Mouse (Mus musculus): ENCODE results near the gene Lctl. TPM values are rescaled to one million over a fixed set of nuclear protein-coding genes. Genes with fewer than 3 reads are reported as not detected.

Lctl gene
- polyA plus RNA-seq (2014; fragmentation: Nextera tagmentation; extraction: Ambion mirVana), result not detected in 2 replicates

- DNase-seq (ENCODE audit: low spot score) (no peak), ATAC-seq (replicated peaks; ENCODE audit: low FRiP score) (no peak)
- no peaks in the 10 kb centered on the region for H3K4me1 ChIP-seq (replicated peaks; ENCODE audit: control insufficient read depth, insufficient read depth, low read length)
- H3K27me3 ChIP-seq (replicated peaks; ENCODE audit: control insufficient read depth, insufficient read depth, low read length), result no peaks in the 10 kb centered on the region
- no peaks in the 10 kb centered on the region for H3K9me3 ChIP-seq (ENCODE audit: control insufficient read depth, low read length)
- H3K4me2 ChIP-seq, result no peak within 1 kb of the TSS
- no peaks in the 10 kb centered on the region for H3K36me3 ChIP-seq (ENCODE audit: control insufficient read depth, insufficient read depth, low read length)
- H3K27ac ChIP-seq (ENCODE audit: low read depth, low read length), result no peak within 1 kb of the TSS
- H3K4me3 ChIP-seq (ENCODE audit: low read depth, low read length), result no peak within 1 kb of the TSS
- H3K9ac ChIP-seq (ENCODE audit: low read depth, low read length), result no peak within 1 kb of the TSS
- WGBS, result 88% methylated on average over 3 of the region's 3 CpGs
These were observed at the start of gene Lctl for GRCm38 (mm10) chr9:64116876-64117275. Gene Lctl, plus strand, starts transcription at chr9:64117147.

DNA sequence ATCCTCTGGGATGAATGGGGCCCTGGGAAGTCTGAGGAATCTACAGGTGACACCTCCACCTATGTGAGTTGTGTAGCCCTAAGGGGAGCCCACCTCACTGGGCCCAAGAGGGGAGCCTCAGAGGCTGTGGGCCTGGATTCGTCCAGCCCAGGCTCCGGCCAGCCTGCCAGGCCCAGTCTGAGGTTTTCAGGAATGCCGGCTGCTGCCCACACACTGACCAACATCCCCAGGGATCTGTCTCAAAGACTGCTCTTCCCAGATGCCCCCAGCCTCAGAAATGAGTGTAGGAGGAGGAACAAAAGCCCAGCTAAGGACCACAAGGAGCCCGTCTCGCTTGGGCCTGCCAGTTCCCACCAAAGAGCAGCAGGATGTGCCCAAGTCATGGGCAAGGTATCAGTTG is 49.2 kb upstream of the Lctl start:
- no peaks in the 10 kb centered on the region for H3K9me3 ChIP-seq (ENCODE audit: control insufficient read depth, low read length)
- H3K9ac ChIP-seq (ENCODE audit: low read depth, low read length), result peak overlapping the region; percentile 18; the same call in 1 of the 2 replicates
- no peak overlapping the region for H3K4me2 ChIP-seq
- H3K27ac ChIP-seq (ENCODE audit: low read depth, low read length), result peak overlapping the region; percentile 78
- WGBS, result 81% methylated on average over 5 of the region's 5 CpGs
- H3K4me3 ChIP-seq (ENCODE audit: low read depth, low read length), result no peak overlapping the region
- no peaks in the 10 kb centered on the region for H3K27me3 ChIP-seq (replicated peaks; ENCODE audit: control insufficient read depth, insufficient read depth, low read length)
- ATAC-seq (replicated peaks; ENCODE audit: low FRiP score), result no peak
- no peaks in the 10 kb centered on the region for H3K36me3 ChIP-seq (ENCODE audit: control insufficient read depth, insufficient read depth, low read length)
- no peak for DNase-seq (ENCODE audit: low spot score)
- H3K4me1 ChIP-seq (replicated peaks; ENCODE audit: control insufficient read depth, insufficient read depth, low read length), result peaks cover 55% of the 10 kb centered on the region

DNA sequence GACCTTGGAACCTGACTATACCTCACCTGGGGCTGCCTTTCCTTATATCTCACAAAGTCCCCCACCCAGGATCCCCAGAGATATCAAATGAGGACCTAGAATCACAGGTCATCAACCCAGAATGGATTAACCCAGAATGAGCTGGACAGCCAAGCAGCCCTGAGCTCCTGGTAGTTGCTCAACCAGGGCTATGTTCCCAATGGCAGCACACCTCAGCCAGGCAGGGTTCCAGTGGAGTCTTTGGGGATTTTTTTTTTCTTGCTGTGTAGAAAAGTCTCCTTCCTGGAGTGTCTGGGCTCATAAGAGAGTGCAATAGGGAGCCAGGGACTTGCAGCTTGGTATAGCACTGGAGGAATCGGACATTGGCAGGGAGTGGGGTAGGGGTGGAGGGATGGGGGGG is 48.4 kb upstream of the Lctl start:
- Histone ChIP-seq H3K27me3 (replicated peaks; ENCODE audit: control insufficient read depth, insufficient read depth, low read length) (no peaks in the 10 kb centered on the region), H3K9me3 (ENCODE audit: control insufficient read depth, low read length) (no peaks in the 10 kb centered on the region), H3K4me2 (no peak overlapping the region), H3K4me1 (replicated peaks; ENCODE audit: control insufficient read depth, insufficient read depth, low read length) (peaks cover 60% of the 10 kb centered on the region), H3K9ac (ENCODE audit: low read depth, low read length) (no peak overlapping the region), H3K36me3 (ENCODE audit: control insufficient read depth, insufficient read depth, low read length) (no peaks in the 10 kb centered on the region), H3K27ac (ENCODE audit: low read depth, low read length) (peak overlapping the region; percentile 78), H3K4me3 (ENCODE audit: low read depth, low read length) (no peak overlapping the region)
- DNase-seq (ENCODE audit: low spot score), result no peak
- no CpG with 5 or more reads among the region's 1 CpGs for WGBS
- no peak for ATAC-seq (replicated peaks; ENCODE audit: low FRiP score)

DNA sequence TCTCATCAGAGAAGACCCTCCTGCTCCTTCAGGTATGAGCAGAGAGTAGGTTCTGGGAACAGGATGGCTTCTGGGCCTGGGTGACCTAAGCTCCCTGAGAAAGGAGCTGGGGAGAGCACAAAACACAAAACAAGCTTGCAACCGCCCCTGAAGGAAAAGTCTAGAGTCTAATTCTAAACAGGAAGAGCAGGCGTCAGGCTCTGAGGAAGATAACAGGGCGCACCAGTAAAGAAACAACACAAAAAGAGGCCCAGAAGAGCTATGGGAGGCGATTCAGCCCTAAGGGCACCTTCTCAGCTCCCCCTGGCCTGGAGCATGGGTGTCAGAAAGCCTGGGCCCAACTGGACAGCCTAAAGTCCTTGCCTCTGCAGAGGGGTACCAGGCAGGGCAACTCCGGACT is 47.8 kb upstream of the Lctl start:
- 39% methylated on average over 5 of the region's 5 CpGs for WGBS
- peak overlapping the region; percentile 53 for H3K9ac ChIP-seq (ENCODE audit: low read depth, low read length)
- DNase-seq (ENCODE audit: low spot score), result no peak

GRCm38 (mm10) chr9:64070674-64071073 is 46.3 kb upstream of the Lctl start:
- no peaks in the 10 kb centered on the region for H3K9me3 ChIP-seq (ENCODE audit: control insufficient read depth, low read length)
- no peak overlapping the region for H3K4me3 ChIP-seq (ENCODE audit: low read depth, low read length)
- peak; percentile 72 for ATAC-seq (replicated peaks; ENCODE audit: low FRiP score)
- H3K27ac ChIP-seq (ENCODE audit: low read depth, low read length), result peak overlapping the region; percentile 47
- peak overlapping the region; percentile 21; the same call in 1 of the 2 replicates for H3K4me2 ChIP-seq
- 56% methylated on average over 5 of the region's 5 CpGs for WGBS
- no peaks in the 10 kb centered on the region for H3K27me3 ChIP-seq (replicated peaks; ENCODE audit: control insufficient read depth, insufficient read depth, low read length)
- H3K36me3 ChIP-seq (ENCODE audit: control insufficient read depth, insufficient read depth, low read length), result no peaks in the 10 kb centered on the region
- peak overlapping the region; percentile 21; the same call in 1 of the 2 replicates for H3K9ac ChIP-seq (ENCODE audit: low read depth, low read length)
- DNase-seq (ENCODE audit: low spot score), result no peak
- H3K4me1 ChIP-seq (replicated peaks; ENCODE audit: control insufficient read depth, insufficient read depth, low read length), result peaks cover 65% of the 10 kb centered on the region

More for the DNA sequence above, 47.8 kb upstream of the Lctl start:
- Histone ChIP-seq H3K4me1 (replicated peaks; ENCODE audit: control insufficient read depth, insufficient read depth, low read length) (peaks cover 63% of the 10 kb centered on the region), H3K9me3 (ENCODE audit: control insufficient read depth, low read length) (no peaks in the 10 kb centered on the region), H3K36me3 (ENCODE audit: control insufficient read depth, insufficient read depth, low read length) (no peaks in the 10 kb centered on the region), H3K27ac (ENCODE audit: low read depth, low read length) (peak overlapping the region; percentile 90), H3K27me3 (replicated peaks; ENCODE audit: control insufficient read depth, insufficient read depth, low read length) (no peaks in the 10 kb centered on the region), H3K4me2 (no peak overlapping the region), H3K4me3 (ENCODE audit: low read depth, low read length) (no peak overlapping the region)
- ATAC-seq (replicated peaks; ENCODE audit: low FRiP score), result no peak

DNA sequence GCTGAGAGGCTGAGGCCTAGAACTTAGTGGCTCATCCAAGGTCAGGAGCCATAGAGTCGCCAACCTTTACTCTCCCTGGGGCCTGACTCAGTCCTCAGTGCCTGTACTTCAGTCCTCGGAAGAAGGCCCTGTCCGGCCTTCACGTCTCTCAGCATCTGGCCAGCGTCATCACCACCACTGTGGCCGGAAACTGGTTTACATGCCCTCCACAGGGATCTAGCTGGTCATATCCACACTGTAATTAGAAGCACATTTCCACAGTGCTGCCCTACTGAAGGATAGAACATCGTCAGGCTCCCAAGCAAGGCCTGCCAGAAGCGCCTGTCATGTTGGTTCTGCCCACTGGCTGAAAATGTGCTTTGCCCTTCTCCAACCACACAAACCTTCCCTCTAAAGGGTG is 42.1 kb upstream of the Lctl start:
- 78% methylated on average over 8 of the region's 8 CpGs for WGBS
- H3K4me1 ChIP-seq (replicated peaks; ENCODE audit: control insufficient read depth, insufficient read depth, low read length), result peaks cover 57% of the 10 kb centered on the region
- H3K4me3 ChIP-seq (ENCODE audit: low read depth, low read length), result no peak overlapping the region
- H3K9ac ChIP-seq (ENCODE audit: low read depth, low read length), result no peak overlapping the region
- H3K4me2 ChIP-seq, result no peak overlapping the region
- ATAC-seq (replicated peaks; ENCODE audit: low FRiP score) (no peak), DNase-seq (ENCODE audit: low spot score) (no peak)
- H3K36me3 ChIP-seq (ENCODE audit: control insufficient read depth, insufficient read depth, low read length), result no peaks in the 10 kb centered on the region
- no peak overlapping the region for H3K27ac ChIP-seq (ENCODE audit: low read depth, low read length)
- H3K27me3 ChIP-seq (replicated peaks; ENCODE audit: control insufficient read depth, insufficient read depth, low read length), result no peaks in the 10 kb centered on the region
- H3K9me3 ChIP-seq (ENCODE audit: control insufficient read depth, low read length), result no peaks in the 10 kb centered on the region

GRCm38 (mm10) chr9:64076412-64076811 is 40.5 kb upstream of the Lctl start:
- Histone ChIP-seq H3K36me3 (ENCODE audit: control insufficient read depth, insufficient read depth, low read length) (no peaks in the 10 kb centered on the region), H3K4me3 (ENCODE audit: low read depth, low read length) (no peak overlapping the region), H3K4me1 (replicated peaks; ENCODE audit: control insufficient read depth, insufficient read depth, low read length) (peaks cover 55% of the 10 kb centered on the region), H3K4me2 (no peak overlapping the region), H3K9ac (ENCODE audit: low read depth, low read length) (no peak overlapping the region), H3K27ac (ENCODE audit: low read depth, low read length) (peak overlapping the region; percentile 36; the same call in 1 of the 2 replicates), H3K9me3 (ENCODE audit: control insufficient read depth, low read length) (no peaks in the 10 kb centered on the region), H3K27me3 (replicated peaks; ENCODE audit: control insufficient read depth, insufficient read depth, low read length) (no peaks in the 10 kb centered on the region)
- no peak for DNase-seq (ENCODE audit: low spot score)
- no peak for ATAC-seq (replicated peaks; ENCODE audit: low FRiP score)
- 61% methylated on average over 2 of the region's 2 CpGs for WGBS

DNA sequence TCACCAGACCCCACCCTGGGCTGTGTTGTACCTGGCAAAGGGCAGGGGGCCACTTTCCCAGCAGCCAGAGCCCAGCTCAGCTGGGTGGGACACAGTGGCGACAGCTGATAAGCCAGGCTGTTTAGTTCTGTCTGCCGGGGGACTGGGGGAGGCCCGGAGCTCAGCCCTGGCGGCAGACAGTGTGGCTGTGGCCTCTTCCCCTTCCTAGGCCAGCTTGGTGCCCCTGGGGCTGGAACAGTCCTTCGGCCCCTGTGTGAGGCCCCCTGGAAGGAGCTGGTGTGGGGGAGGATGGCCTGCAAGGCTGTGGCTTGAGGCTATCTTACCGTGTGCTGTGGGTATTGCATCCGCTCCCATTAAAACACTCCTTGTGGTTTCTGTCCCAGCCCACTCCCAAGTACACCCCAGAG is 38.6 kb upstream of the Lctl start:
- 0 out of 2 replicates have a peak overlapping the region, but pooled peaks have one; percentile 15 for H3K4me3 ChIP-seq (ENCODE audit: low read depth, low read length)
- peak overlapping the region; percentile 71 for H3K9ac ChIP-seq (ENCODE audit: low read depth, low read length)
- H3K4me2 ChIP-seq, result peak overlapping the region; percentile 54
- H3K36me3 ChIP-seq (ENCODE audit: control insufficient read depth, insufficient read depth, low read length), result no peaks in the 10 kb centered on the region
- H3K4me1 ChIP-seq (replicated peaks; ENCODE audit: control insufficient read depth, insufficient read depth, low read length), result peaks cover 46% of the 10 kb centered on the region
- ATAC-seq (replicated peaks; ENCODE audit: low FRiP score) (peak; percentile 94), DNase-seq (ENCODE audit: low spot score) (peak; percentile 71)
- H3K27ac ChIP-seq (ENCODE audit: low read depth, low read length), result peak overlapping the region; percentile 92
- H3K27me3 ChIP-seq (replicated peaks; ENCODE audit: control insufficient read depth, insufficient read depth, low read length), result no peaks in the 10 kb centered on the region
- no peaks in the 10 kb centered on the region for H3K9me3 ChIP-seq (ENCODE audit: control insufficient read depth, low read length)
- WGBS, result 6% methylated on average over 7 of the region's 7 CpGs

DNA sequence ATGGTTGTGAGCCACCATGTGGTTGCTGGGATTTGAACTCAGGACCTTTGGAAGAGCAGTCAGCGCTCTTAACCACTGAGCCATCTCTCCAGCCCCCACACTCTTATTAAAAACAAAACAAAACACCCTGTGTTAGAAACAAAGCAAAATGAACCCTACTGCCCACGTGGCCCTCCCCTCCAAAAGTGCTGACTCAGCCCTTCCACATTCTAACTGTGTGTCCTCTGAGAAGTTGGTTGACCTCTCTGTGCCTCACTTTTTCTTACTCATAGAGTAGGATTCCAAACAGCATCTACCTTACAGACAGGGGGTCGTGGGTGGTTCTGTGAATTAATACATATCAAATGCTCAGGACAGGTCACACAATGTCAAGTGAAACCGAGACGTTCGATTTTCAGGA is 37.0 kb upstream of the Lctl start:
- Histone ChIP-seq H3K36me3 (ENCODE audit: control insufficient read depth, insufficient read depth, low read length) (no peaks in the 10 kb centered on the region), H3K27ac (ENCODE audit: low read depth, low read length) (no peak overlapping the region), H3K4me1 (replicated peaks; ENCODE audit: control insufficient read depth, insufficient read depth, low read length) (peaks cover 56% of the 10 kb centered on the region), H3K27me3 (replicated peaks; ENCODE audit: control insufficient read depth, insufficient read depth, low read length) (no peaks in the 10 kb centered on the region), H3K9ac (ENCODE audit: low read depth, low read length) (no peak overlapping the region), H3K4me2 (no peak overlapping the region; the same call in 1 of the 2 replicates), H3K9me3 (ENCODE audit: control insufficient read depth, low read length) (no peaks in the 10 kb centered on the region), H3K4me3 (ENCODE audit: low read depth, low read length) (no peak overlapping the region)
- ATAC-seq (replicated peaks; ENCODE audit: low FRiP score) (no peak), DNase-seq (ENCODE audit: low spot score) (no peak)
- WGBS, result 79% methylated on average over 6 of the region's 6 CpGs
